Mouse (Mus musculus): ENCODE measurements around the gene Gm9747.

GRCm38 (mm10) chr1:82188549-82189231 lies 44.2 kb upstream of the Gm9747 start:
- TF ChIP-seq POLR2A (IDR thresholded peaks at IDR 0.05; ENCODE audit: borderline replicate concordance, extremely low read depth, insufficient read depth, insufficient read length, poor library complexity, severe bottlenecking) (no peak), CTCF (IDR thresholded peaks at IDR 0.05; ENCODE audit: borderline replicate concordance, extremely low read depth, insufficient read depth, insufficient read length) (no peak)

Data from brain, embryonic 14.5 days (tissue).